Mouse (Mus musculus): ENCODE measurements around the gene Soat2.

- TF ChIP-seq CTCF (IDR thresholded peaks at IDR 0.05; ENCODE audit: control insufficient read depth, insufficient read depth, insufficient replicate concordance, low read depth, low read length) (no peak), POLR2A (IDR thresholded peaks at IDR 0.05; ENCODE audit: control insufficient read depth, low read depth, low read length) (no peak)
Measured at GRCm38 (mm10) chr15:102133314-102133713, 17.0 kb upstream of the Soat2 start.
